Mouse (Mus musculus): ENCODE data around the gene Ccdc17. TPM values are rescaled to one million over a fixed set of nuclear protein-coding genes. Genes with fewer than 3 reads are reported as not detected.
A peak's percentile ranks its signal among the peaks of the same experiment; 100 is the strongest.

Ccdc17 gene
- total and polyA plus RNA-seq, 3 experiments = 2.5 to 4.0 (median 2.9) TPM

DNA sequence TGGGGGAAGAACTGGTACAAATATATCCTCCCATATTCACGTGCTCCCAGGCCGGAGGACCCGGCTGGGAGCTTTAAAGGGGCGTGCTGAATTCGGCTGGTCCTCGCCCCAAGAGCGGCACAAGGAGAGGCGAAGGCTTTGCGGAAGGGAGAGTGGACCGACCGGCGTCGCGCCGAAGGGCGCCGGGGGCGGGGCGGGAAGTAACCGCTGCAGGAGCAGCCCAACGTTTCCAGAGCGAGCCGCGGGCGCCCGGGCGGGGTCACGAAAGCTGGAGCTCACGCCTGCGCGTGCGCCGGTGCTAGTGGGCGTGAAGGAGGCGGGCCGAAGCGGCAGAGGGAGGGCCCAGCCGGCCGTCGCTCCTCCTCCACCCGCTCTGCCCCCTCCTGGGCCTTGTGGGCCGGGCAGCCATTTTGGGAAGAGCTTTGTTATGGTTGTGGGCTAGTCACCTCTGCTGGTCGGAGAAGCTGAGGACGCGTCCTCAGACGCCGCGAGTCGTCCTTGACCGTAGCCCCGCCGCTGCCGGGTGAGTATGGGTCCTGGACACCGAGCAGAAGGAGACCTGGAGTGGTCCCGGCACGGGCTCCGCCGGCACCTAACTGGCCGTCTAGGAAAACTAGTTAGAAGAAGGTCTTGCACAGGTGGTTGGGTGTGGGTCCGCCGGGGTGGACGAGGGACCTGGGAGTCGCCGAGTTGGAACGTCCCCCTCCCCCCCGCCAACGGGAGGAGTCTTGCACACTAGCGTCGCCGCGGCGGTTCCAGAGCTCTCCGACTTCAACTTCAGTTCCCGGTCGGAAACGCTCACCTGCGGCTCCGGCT lies 38.9 kb upstream of the Ccdc17 start, which contains the start of gene Gpbp1l1:
TSS of gene Gpbp1l1 (plus strand) at position 353 of the 816 bp plus-strand sequence.
- Histone ChIP-seq H3K4me3 (replicated peaks in 1 of 3; ENCODE audit: low read depth in 2 of 3, low read length in 2 of 3, poor library complexity in 1 of 3) (peak within 1 kb of the TSS; percentile 82 to 99 (median 93)), H3K79me2 (replicated peaks; ENCODE audit: control insufficient read depth, extremely low read depth, insufficient read depth, poor library complexity, severe bottlenecking) (peaks cover 46% of the 10 kb centered on the region), H3K27me3 (replicated peaks) (no peaks in the 10 kb centered on the region), H3K36me3 (replicated peaks in 1 of 2; ENCODE audit: control insufficient read depth in 1 of 2, insufficient read depth in 1 of 2, low read length in 1 of 2) (peaks cover 10 to 27% of the 10 kb centered on the region in 2 experiments), H3K4me1 (ENCODE audit: control insufficient read depth in 1 of 2, insufficient read depth in 2 of 2) (peaks cover 0 to 18% of the 10 kb centered on the region in 2 experiments; a peak in 2 of 4 replicates), H3K9ac (ENCODE audit: insufficient read depth, low read depth) (peak within 1 kb of the TSS; percentile 90), H3K27ac (ENCODE audit: insufficient read depth, low read depth) (peak within 1 kb of the TSS; percentile 84), H3K9me3 (replicated peaks; ENCODE audit: low read length) (no peaks in the 10 kb centered on the region), H3K4me2 (ENCODE audit: insufficient read depth, low read depth, poor library complexity, severe bottlenecking) (peak within 1 kb of the TSS; percentile 96)
- dilution Hi-C loops (cut with MboI; ENCODE audit: extremely low pct_ligation_motif_present, extremely low pct_unique_long_range_greater_than_20kb, low sequenced_read_pairs) (no loop called here), in situ Hi-C loops (cut with MboI; ENCODE audit: low pct_ligation_motif_present, low pct_unique_long_range_greater_than_20kb, low sequenced_read_pairs) (no loop called here)
- TF ChIP-seq CTCF (conservative IDR thresholded peaks at IDR 0.05 in 1 of 2, IDR thresholded peaks at IDR 0.05 in 1 of 2; ENCODE audit: low read depth in 2 of 2, low read length in 2 of 2) (no peak), ZMIZ1 (IDR thresholded peaks at IDR 0.05; ENCODE audit: low read depth, low read length) (peak; percentile 77), E2F4 (IDR thresholded peaks at IDR 0.05; ENCODE audit: insufficient replicate concordance, low read depth, low read length) (0 out of 2 replicates have a peak, but pooled peaks have one; percentile 29), ZNF384 (IDR thresholded peaks at IDR 0.05; ENCODE audit: low read depth, low read length) (no peak), MAX (IDR thresholded peaks at IDR 0.05; ENCODE audit: low read length) (peak; percentile 76; the same call in 1 of the 2 replicates), JUND (conservative IDR thresholded peaks at IDR 0.05; ENCODE audit: low read depth, low read length) (no peak), MAZ (IDR thresholded peaks at IDR 0.05; ENCODE audit: low read depth, low read length) (peak; percentile 94), POLR2AphosphoS2 (IDR thresholded peaks at IDR 0.05; ENCODE audit: low read depth, low read length) (peak; percentile 80), CHD1 (IDR thresholded peaks at IDR 0.05; ENCODE audit: low read depth, low read length) (peak; percentile 73; the same call in 1 of the 2 replicates), JUN (IDR thresholded peaks at IDR 0.05; ENCODE audit: insufficient read depth, low read depth, low read length) (no peak), GABPA (IDR thresholded peaks at IDR 0.05; ENCODE audit: insufficient replicate concordance, low read depth, low read length) (no peak), RCOR1 (conservative IDR thresholded peaks at IDR 0.05; ENCODE audit: low read depth, low read length) (no peak; the same call in 1 of the 2 replicates), TBP (conservative IDR thresholded peaks at IDR 0.05; ENCODE audit: low read depth, low read length) (no peak), ETS1 (conservative IDR thresholded peaks at IDR 0.05; ENCODE audit: low read depth, low read length) (no peak), ZKSCAN1 (IDR thresholded peaks at IDR 0.05; ENCODE audit: borderline replicate concordance, low read depth, low read length) (no peak), MAFK (IDR thresholded peaks at IDR 0.05; ENCODE audit: insufficient replicate concordance, low read length) (no peak), SIN3A (IDR thresholded peaks at IDR 0.05; ENCODE audit: low read length) (no peak; the same call in none of the 2 replicates), RAD21 (IDR thresholded peaks at IDR 0.05; ENCODE audit: low read depth, low read length) (no peak), CHD2 (IDR thresholded peaks at IDR 0.05; ENCODE audit: low read length) (0 out of 2 replicates have a peak, but pooled peaks have one; percentile 18), HCFC1 (IDR thresholded peaks at IDR 0.05; ENCODE audit: low read depth, low read length) (no peak; the same call in 1 of the 2 replicates), NELFE (IDR thresholded peaks at IDR 0.05; ENCODE audit: low read depth, low read length) (peak; percentile 70), ELF1 (IDR thresholded peaks at IDR 0.05; ENCODE audit: low read depth, low read length) (peak; percentile 77), MYC (IDR thresholded peaks at IDR 0.05; ENCODE audit: low read depth, low read length) (peak; percentile 7; the same call in 1 of the 2 replicates), SMC3 (IDR thresholded peaks at IDR 0.05; ENCODE audit: low read depth, low read length) (no peak), USF1 (IDR thresholded peaks at IDR 0.05; ENCODE audit: low read depth, low read length) (no peak), ZC3H11A (IDR thresholded peaks at IDR 0.05; ENCODE audit: low read depth, low read length) (no peak), KAT2A (IDR thresholded peaks at IDR 0.05; ENCODE audit: insufficient replicate concordance, low read length) (no peak), NRF1 (IDR thresholded peaks at IDR 0.05; ENCODE audit: low read depth, low read length) (peak; percentile 92), USF2 (conservative IDR thresholded peaks at IDR 0.05; ENCODE audit: low read depth, low read length) (no peak), PAX5 (IDR thresholded peaks at IDR 0.05; ENCODE audit: low read length) (no peak), IRF4 (IDR thresholded peaks at IDR 0.05; ENCODE audit: low read depth, low read length) (peak; percentile 23), MEF2A (IDR thresholded peaks at IDR 0.05; ENCODE audit: borderline replicate concordance, low read depth, low read length) (peak; percentile 31; the same call in 1 of the 2 replicates), TCF12 (IDR thresholded peaks at IDR 0.05; ENCODE audit: low read depth, low read length) (peak; percentile 65; the same call in 1 of the 2 replicates), POLR2A (IDR thresholded peaks at IDR 0.05; ENCODE audit: low read depth, low read length) (peak; percentile 80), EP300 (IDR thresholded peaks at IDR 0.05; ENCODE audit: low read length) (no peak), BHLHE40 (IDR thresholded peaks at IDR 0.05; ENCODE audit: low read depth, low read length) (peak; percentile 62; the same call in 1 of the 2 replicates), UBTF (IDR thresholded peaks at IDR 0.05; ENCODE audit: low read depth, low read length) (no peak; the same call in 1 of the 2 replicates), MXI1 (IDR thresholded peaks at IDR 0.05; ENCODE audit: low read depth, low read length) (peak; percentile 86)
- DNase-seq (ENCODE audit: extremely low read depth) = peak; percentile 91
